Mouse (Mus musculus) megakaryocyte-erythroid progenitor cell, adult 5 weeks (primary cell): ENCODE data around the gene Amy1. TPM values are rescaled to one million over a fixed set of nuclear protein-coding genes. Genes with fewer than 3 reads are reported as not detected.

ENCODE experiments used
- polyA plus RNA-seq: library from polyadenylated mRNA; stranded (reverse); fragments of >175 nt; gene quantifications from 2 replicates; pipeline ENCODE4 v1.2.3, GENCODE M21; 2012

Gene Amy1
- 0.16 TPM in 1 of 2 replicates, not detected in the other for polyA plus RNA-seq

DNA sequence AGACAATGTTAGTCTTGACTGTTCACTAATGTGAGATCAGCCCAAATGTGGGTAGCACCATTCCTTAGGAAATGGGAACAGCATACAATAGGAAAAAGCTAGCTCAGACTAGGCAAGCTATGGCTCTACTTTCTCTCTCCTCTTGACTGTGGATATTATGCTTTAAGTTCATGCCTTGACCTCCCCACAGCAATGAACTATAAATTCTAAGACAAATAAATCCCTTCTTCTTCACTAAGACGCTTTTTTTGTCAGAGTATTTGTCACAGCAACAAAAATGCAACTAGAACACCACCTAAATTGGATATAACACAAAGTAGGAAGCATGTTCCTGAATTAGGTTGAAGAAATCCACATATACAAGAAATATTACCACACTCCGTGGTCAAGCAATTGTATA is at the start of gene Amy1:
Amy1 (minus strand) TSS at position 101 of the 400 bp plus-strand sequence.

DNA sequence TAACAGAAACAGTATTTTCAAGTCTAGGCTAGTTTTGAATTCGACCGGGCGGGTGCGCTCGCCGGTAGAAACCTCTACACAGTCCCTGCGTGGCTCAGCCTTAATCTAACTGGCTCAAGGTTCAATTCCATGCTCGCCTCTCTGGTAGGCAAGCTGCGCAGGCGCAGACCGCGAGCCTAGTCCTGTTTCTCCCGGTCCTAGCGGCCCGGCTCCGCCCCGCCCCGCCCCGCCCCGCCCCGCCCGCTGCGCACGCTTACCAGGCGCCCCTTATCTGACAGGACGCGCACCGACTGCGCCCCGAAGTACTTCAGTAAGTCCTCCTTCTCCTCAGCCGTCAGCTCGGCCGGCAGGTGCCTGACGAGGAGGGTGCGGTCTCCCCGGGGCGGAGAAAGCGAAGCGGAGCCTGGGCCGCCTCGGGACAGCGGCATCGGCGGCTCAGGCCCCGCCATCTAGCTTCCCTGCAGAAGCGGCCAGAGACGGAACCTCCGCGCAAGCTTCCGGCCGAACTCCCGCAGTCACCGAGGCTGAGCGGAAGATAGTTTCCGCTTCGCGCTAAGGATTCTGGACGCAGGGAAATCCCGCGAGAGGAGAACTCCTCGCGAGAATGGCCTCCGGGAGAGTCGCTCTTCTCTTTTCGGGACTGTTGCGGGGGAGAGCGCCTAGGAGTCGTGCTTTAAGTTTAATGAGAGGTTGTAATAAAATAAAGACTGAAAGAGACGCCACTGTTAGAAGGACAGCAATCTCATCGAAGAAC is 23.3 kb upstream of the Amy1 start, which contains the start of gene Rnpc3:
Rnpc3 (minus strand) TSS at position 544 of the 754 bp plus-strand sequence.

DNA sequence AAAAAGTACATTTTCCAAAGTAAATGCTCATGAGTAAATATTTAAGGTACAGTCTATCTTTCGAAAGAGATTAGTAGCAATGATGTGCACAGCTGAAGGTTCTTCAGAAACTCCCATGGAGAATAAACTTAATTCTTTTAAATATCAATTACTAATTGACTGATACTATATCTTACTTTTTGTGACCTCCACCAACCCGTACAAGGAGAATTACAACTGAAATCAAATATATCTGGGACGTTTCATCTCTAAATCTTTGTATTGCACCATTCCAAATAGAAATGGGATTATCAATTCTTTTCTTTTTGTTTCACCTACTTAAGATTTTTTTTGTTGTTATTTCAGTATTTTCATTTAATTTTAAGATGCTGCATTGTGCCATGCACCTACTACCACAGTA is 74.2 kb downstream of the Amy1 start, which contains the start of gene Amy2a1:
Amy2a1 (minus strand) TSS at position 101 of the 400 bp plus-strand sequence.

Other genes starting within 250 kb of the Amy1 start
- not detected in 2 replicates for gene Amy2a1, start 74.3 kb downstream of the Amy1 start, polyA plus RNA-seq
- 8.0 and 10.9 TPM in 2 replicates for gene Rnpc3, start 23.4 kb upstream of the Amy1 start, polyA plus RNA-seq